Mouse (Mus musculus) testis, postnatal 14 days (tissue): ENCODE measurements at regions not wholly inside any gene's neighbourhood (a gene's known extent, or its start where the extent isn't known, plus 50 kb on each side); places are given as distances from the start of the nearest gene placed in this dataset.
A peak's percentile ranks its signal among the peaks of the same experiment; 100 is the strongest.
"Not testable (repeated sequence)": the region's sequence is repeated elsewhere in the genome, so short reads cannot be mapped to it uniquely, and the experiment has no call there.

Experiments used
- DNase-seq: peaks from one replicate; pipeline ENCODE4 v3.0.0; 2021; ENCODE audit warnings: low spot score

DNA sequence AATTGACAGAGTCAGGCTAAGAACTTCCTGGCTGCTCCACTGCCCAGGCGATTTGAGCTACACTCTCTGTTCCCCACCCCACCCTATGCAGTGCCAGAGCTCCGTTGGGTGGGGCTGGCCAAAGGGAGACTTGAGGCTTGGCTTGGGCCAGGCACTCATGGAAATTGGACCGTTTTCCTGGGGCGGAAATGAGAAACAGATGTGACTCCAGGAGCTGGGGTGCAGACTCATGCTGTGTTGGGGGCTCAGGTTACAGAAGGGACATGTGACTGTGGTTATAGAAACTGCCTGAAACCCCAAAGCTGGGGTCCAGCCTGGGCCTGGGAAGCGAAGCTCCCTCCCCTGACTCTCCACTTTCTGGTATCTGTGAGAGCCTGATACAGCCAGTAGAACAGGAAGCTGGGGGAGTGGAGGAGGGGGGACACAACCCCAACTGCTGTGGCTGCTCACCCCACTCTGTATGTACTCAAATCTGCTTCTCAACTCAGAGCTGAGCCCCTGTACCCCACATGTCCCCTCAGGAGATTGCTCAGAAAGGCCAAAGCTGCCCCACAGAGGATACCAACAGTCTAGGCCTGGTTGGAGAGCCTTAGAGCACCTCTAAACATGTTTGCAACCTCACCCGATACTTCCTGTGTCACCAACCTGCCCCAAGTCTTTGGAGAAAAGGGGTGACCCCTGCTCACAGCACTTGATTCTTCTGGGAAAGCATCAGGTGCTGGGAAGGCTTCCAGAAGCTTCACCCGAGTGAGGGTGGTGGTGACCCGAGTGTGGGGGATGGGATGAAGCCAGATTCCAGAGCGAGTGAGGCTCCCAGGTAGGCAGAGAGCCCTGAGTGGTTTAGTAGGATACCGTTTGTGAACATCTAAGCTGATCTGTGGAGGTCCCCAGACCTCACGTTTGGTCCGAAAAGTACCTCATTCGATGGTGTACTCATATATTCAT, 142.9 kb upstream of the Haao start:
- DNase-seq = peak; percentile 72

DNA sequence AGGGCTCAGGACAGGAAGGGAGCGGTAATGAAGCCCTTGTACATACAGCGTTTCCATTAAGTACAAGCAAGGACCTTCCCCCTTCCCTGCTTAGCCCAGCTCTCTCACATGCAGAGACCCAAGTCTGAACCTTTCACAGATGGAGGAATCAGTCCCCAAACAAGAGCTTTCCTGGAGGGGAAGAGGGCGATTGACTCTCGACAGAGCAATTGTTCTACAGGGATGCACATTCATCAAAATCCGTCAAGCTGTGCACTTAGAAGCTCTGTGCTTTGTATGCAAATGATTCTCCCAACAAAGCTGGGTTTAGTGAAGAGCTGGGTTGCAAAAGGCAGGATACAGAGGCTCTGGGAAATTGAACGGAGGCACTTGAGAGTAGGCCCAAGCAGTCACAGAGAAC, 141.1 kb upstream of the Haao start:
- no peak for DNase-seq

DNA sequence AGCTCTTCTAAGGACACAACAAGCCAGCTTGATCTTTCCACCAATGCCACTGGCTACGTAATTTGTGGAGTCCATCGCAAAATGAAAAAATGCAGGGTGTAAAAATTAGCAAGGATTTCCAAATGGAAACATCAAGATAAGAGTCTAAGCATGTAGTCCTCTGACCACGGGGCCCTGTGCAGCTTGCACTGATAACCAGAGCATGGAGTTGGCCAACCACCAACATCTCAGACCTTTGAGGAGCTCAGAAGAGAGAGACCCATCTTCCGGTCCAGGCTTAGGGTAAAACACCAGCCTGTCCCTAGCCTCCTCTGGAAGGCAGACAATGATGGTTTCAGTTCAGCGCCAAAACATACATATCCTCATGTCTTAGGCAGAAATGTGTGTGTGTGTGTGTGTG, 140.4 kb upstream of the Haao start:
- no peak for DNase-seq

DNA sequence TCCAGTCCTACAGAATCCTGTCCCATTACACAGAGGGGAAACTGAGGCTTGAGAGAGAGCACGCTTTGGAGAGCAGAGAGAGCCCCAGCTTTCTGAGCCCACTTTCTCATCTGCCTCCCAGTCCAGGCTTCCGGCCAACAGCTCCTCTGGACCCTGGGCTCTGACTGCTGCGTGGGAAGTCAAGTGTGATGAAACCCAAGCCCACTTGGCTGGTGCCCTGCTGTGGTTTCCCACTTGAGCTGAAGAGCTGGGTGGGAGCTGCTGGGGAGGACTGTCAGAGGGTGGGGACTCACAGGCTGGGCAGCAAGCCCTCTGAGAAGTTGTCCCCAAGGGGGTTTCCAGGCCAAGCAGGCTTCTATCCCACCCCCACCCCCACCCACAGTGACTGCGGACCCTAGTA, 139.9 kb upstream of the Haao start:
- DNase-seq = no peak

DNA sequence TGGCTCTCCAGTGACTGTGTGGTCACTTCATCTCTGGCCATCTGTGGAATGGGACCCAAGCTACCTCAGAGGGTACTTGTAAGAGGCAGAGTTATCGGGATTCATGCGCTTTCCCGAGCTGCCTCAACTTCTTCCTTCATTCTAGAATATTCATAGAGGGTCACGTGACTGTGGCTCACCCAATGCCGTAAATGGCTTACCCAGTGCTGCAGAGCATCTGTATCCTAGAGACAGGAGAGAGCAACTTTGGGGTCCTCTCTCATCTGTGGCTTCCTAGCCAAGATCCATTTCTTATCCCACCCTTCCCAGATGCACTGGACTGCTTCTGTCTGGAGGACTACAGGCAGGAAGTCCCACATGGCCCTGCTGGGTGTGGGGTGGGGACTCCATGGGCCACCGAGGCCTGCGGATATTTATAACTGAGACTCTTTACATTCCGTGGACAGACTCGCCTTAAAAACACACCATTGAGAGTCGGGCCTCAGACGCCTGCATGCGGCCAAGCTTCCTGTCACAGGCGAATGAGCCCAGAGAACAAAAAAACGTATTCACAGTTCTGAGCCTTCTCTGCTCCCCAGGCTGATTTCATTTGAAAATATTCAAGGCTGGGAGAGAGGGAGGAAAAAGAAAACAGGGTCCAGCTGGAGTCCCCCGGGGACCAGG, 138.3 kb upstream of the Haao start:
- DNase-seq = no peak

DNA sequence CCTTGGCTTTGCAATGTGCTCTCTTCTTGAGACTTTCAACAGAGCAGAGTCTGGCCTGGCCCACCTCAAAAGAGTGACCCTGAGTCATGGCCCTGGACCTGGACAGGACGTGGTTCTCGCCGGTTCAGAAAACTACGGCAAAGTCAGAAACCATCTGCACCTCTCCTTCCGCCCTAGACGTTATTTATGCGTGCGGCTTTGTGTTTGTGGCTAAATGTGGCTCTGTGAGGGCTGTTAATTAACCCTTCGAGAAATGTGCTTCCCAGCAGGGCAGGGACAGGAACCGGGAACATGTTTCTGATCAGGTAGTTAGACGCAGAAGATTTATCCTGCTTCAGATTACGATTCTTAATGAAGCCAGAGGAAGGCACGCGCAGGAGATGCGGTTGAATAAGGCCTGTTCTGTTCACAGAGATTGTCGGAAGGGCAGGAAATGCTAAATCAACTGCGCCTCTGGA, 137.6 kb upstream of the Haao start:
- DNase-seq = no peak

DNA sequence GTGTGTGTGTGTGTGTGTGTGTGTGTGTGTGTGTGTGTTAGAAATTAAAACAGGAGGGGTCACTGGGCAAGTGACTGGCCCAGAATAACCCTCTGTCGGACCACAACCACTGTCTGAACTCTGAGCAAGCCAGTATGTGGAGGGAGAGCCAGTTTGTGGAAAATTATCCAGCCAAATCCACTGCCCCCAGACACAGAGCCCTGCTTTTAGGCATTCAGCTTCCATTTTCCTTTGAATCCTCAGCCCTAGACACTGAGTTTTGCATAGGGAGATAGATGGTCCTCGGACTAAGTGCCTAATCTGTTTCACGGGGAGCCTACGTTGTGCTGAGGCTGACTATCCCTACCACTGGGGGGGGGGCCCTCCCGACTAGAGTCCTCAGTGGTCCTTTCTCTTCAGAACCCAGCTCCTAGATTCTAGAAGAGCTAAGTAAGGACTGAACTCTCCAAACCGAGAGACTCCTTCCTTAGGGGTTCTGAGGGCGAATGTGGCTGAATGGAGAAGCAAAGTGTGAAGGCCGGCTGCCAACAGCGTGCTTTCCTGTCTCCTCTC, 136.2 kb upstream of the Haao start:
- no peak for DNase-seq

DNA sequence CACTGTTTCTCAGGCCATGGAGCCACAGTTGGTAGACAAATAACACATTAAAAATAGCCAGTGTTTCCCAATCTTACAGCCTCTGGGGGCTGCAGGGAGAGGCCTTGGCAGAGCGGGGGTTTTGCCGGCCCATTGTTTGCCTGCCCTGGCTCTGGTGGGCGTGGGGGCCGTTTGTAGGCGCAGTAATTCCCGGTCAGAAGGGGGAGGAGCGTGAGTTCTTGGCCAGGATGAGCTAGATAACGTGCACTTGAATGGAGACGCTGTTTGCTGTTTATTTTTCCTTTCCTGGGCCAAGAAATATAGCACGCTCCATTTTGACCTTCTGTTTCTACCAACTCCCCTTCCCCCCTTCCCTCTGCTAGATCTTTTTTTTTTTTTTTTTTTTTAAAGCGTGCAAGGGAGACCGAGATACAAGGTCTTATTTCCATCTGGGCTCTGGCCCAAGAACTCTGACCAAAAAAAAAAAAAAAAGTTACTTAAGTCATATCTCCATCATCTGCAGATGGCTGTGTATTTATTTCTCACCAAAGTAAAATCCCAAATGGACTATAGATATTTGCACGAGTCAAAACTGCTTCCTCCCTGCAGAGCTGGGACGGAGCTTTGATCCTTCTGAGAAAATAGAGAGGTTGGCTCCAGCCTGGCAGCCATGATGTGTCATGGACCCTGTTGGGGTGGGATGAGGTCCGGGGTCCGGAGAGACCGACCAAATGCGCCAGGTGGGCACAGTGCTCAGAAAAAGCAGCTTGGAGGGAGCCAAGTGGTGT, 135.5 kb upstream of the Haao start:
- DNase-seq = peak; percentile 74

DNA sequence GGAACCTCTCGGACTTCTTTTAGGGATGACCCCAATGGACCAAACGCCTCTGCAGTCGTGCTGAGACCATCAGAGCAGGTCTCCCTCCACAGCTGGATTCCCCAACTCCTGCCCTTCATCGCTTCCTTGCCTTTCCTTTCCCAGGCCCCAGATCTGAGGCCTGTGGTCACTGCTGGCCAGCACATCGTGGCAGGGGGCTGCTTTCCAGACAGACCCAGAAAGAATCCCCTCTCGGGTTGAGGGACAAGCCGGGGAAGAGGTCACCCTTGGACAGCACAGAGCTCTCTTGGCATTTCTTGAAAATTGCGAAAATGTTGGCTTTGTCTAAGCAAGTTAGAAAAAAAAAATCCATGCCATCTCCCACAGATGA, 134.9 kb upstream of the Haao start:
- no peak for DNase-seq

DNA sequence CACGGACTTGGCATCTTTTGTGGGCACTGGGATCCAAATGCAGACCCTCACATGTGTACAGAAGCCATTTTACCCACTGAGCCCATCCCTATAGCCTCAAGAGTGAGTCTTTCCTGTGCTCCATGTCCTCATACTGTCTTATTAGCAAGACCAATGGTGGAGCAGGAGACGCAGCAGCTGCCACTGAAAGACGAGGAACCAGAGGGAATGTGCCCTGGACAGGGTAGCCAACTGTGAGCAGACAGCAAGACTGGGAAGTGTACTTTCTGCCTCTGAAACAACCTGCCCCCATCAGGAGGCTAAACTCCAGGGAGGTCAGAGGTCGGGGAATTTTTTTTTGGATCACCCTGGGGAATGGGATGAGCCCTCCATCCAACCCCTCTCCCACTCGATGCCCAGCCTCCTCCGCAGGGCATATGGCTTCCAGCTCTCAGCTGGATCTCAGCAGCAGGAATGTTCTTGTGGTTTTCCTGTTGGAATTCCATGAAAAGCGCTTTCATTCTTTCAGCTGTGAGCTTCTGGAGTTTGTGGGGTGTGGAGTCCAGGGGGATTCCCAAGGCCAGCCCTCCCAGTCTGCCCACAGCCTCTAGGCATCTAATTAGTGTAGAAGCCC, 131.2 kb upstream of the Haao start:
- DNase-seq = no peak

DNA sequence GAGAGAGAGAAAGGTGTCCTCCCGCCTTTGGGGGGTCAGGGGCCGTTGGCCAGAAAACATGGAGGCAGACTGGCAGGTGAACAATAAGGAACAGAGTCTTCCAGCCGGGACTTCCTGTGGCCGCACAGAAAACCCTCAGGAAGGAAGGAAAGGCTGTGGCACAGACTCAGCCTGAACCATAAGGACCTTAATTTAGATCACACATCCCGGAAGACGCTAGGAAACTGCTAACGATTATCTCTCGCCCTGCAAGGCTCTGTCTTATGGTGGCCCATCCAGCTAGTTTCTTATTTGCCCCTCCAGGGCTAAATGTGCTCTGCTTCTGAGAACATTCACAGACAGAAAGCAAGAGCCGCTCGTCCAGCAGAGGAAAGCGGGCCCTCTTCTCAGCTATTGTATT, 130.0 kb upstream of the Haao start:
- no peak for DNase-seq

DNA sequence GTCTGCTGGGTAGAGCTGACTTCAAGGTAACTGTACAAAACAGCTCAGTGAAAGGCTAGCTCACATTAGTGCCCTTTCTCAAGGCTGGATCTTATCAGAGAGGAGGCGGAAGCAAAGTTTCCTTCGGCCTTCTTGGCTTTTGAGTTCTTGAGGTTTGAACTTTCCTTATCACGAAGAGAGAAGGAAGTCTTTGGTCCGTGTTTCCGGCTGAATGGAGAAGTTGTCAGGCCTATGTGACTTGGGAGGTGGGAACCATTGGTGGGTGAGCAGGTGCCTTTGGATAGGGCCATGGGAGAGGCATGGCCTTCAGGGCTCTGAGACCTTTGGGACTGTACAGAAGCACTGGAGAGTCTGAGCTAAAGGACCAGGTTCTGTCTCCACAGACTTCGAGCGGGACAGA, 128.1 kb upstream of the Haao start:
- DNase-seq = no peak

DNA sequence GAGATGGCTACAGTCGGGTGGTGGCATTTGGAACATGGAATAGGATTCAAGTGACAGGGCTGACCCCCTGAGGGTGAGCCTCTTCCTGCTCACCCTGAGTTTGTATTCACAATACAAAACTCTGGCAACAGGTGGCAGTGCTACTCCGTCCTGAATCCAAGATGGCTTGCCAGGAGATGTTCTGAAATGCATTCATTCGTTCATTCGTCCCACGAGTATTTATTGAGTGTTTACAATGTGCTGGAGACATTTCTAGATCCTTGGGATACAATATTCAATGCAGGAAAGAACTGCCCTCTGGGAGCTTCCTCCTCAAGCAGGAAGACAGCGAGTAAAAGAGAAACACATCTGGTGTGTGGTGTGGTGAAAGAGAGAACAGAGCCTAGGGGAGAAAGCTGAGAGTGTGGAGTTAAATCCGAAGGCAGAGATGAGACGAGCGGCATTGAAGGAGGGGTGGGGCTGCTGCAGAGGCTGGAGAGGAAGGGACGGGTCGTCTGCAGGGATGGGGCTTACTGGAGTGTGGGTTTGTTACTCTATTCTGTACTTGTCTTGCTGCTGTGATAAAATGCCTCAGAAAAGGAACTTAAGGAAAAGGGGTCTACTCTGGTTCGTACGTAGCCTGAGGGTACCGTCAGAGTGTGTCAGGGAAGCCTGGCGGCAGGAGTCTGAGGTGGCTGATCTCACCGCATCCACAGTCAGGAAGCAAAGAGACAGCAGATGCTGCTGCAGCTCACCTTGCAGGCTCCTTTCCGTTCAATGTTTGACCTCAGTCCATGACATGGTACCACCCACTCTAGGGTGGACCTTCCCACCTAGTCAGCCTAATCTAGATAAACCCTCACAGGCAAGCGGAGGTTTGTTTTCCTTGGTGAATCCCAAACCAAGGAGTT, 125.9 kb upstream of the Haao start:
- no peak for DNase-seq

DNA sequence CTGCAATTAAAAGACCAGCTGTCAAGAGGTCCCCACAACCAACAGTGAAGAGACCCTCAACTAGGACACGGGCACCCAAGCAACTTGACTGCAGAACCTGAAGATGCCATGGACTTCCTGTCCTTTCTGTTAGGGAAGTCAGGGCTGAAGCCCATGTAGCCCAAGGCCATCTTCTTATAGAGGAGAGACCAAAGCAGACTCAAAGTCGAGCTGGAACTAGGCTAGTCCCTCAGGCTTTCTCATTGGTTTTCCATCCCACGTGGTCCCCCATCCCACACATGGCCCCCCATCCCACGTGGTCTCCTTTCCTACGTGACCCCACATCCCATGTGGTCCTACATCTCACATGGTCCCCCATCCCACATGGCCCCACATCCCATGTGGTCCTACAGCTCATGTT, 125.1 kb upstream of the Haao start:
- no peak for DNase-seq

DNA sequence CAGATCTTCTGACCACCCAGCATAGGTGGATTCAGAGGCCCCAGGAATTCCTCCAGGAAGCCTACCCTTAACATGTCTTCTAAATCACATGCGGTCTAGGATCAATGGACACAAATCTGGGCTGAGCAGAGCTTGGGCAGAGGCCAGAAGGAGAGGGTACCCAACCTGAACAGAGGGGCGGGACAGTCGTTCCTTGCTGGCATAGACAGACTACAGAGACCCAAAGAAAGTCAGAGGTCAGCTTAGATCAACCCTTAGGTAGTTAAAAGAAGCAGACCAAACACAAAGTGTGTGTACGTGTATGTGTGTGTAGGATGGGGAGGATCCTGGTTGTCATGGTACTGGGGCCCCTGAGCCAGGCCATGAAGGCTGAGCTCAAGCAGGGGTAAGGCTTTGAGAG, 124.7 kb upstream of the Haao start:
- DNase-seq = no peak

DNA sequence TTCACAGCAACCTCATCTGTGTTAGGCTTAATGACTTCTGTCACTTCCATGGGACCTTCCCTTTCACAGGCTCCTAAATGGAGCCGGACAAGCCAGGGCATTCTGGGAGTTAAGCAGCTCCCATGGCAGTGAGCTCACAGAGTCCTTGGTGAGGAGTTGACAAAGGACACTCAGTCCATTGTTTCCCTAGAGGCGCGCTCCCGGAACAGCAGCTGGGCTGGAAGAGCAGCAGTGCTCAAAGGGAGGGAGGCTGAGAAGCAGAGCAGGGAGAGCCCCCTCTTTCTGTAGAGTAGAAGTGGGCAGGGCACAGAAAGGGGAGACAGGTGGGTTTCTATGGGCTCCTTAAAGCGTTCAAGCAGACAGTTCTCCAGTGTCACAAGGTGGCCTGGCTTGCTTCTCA, 124.3 kb upstream of the Haao start:
- DNase-seq = peak; percentile 40

DNA sequence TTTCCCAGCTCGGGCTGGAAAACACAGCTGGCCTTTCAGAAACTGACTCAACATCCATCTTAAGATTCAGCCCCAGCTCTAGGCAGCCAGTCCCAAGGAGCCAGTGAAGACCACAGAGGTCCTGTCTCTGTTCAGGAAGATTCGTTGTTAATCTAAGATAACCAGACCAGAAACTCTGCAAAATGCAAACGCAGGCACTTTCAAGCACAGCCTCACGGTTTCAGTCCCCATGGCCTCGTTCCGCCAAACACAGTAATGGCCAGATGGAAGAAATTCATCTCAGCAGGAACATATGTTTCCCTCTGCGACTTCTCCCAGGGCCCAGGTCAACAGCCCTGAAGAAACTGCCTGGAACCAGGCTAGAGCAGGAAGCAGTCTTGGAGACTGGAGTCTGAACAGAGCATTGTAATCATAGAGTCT, 121.7 kb upstream of the Haao start:
- no peak for DNase-seq

DNA sequence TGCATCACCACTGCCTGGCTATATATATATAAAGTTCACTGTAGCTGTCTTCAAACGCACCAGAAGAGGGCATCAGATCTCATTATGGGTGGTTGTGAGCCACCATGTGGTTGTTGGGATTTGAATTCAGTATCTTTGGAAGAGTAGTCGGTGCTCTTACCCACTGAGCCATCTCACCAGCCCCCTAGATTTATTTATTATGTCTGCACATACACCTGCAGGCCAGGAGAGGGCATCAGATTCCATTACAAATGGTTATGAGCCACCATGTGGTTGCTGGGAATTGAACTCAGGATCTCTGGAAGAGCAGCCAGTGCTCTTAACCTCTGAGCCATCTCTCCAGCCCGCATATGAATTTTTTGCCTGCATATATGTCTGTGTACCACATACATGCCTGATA, 120.4 kb upstream of the Haao start:
- not testable (repeated sequence) for DNase-seq

DNA sequence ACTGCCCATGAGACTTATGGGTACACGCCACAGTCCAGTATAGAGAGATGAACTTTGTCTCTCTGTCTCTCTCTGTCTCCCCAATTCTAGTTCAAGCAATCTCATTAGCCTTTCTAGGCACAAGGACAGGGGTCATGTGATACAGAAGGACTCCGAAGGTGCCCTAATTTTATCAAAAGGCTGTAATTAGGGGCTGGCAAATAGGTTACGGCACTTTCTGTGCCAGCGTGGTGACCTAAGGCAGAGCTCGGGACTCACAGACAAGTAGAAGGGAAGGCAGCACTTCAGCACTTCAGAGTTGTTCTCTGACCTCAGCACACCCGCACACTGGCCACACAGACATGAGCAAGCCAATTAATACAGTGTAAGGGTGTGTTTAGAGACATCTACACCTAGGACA, 119.2 kb upstream of the Haao start:
- DNase-seq = no peak

DNA sequence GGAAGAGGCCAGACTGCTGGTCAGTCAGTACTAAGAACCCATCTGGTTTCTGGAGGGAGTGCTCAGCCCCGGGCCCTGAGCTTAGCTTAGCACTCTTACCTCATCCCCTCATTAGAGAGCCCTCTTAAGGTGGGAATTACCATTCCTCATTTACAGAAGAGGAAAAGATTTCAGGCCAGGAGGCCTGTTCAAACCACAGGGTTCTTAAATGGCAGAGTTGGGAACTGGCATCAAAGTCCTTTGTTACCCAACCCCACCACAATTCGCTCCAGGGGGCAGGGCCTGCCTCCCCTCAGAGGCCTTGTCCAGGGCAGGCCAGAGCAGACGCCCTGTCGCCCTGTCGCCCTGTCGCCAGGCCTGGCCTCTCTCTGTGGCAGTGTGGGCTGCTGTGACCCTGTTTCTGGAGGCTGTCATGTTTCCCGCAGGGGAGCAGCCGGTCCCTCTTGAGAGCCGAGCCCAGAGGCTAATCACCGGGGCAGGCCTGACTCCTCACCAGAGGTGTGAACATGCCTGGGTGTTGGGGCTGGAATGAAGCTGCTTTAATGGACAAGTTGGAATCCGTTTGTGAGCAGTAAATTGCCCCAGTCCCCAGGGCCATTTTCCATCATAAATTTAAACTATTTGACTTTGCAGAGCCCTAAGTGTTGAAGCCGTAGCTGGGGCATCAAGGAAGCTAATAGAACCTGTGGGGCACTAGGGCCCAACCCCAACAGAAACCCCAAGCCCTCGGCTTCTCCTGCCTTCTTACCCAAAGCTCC, 116.9 kb upstream of the Haao start:
- DNase-seq = no peak
